Mouse (Mus musculus): ENCODE measurements at regions not wholly inside any gene's neighbourhood (a gene's known extent, or its start where the extent isn't known, plus 50 kb on each side); places are given as distances from the start of the nearest gene placed in this dataset.

GRCm38 (mm10) chr15:69165482-69165801 lies 2664.7 kb upstream of the Lrrc6 start:
- DNase-seq (ENCODE audit: low read depth, low spot score) = no peak

DNA sequence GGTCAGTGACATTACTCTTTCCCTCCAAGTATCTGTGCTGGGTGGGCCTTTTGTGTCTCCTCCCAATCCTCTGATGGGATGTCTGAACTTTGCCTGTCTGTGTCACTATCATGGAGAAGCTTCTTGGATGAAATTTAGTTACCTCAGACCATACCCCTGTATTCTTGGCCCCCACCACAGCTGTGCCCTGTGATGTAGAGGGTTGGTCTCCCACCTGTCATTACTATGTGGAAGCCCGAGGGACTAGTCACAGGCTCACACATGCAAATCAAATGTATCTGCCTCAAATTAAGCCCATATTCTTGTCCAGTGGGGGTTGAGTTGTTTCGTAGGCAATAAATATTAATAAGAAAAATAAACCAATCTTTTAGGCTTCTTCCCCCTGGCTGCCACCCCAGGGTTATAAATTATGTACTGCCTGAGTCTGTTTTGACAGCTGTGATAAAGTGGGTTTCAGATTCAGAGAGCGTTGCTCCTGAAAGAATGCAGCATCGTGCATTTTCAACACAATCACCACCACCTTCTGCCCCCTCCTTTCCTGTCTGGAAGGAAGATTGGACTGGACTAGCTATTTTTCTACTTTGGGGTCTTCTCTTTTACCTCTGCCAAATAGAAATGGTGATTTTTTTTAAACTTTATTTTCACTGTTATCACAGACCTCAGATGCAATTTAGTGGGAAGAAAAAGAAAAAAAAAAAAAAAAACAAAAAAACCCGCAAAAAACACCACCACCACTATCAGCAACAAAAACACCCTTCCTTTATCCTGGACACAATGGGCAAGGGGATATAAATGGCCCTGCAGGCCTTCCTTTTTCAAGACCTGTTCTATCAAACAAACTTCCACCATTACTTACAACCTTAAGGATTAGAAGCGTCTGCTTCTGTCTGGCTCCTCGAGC lies 2664.1 kb upstream of the Lrrc6 start:
- peak; percentile 16 for DNase-seq (ENCODE audit: low read depth, low spot score)

- no peak for DNase-seq (ENCODE audit: low read depth, low spot score)
Observed at GRCm38 (mm10) chr15:69161036-69161435, 2660.3 kb upstream of the Lrrc6 start.

DNA sequence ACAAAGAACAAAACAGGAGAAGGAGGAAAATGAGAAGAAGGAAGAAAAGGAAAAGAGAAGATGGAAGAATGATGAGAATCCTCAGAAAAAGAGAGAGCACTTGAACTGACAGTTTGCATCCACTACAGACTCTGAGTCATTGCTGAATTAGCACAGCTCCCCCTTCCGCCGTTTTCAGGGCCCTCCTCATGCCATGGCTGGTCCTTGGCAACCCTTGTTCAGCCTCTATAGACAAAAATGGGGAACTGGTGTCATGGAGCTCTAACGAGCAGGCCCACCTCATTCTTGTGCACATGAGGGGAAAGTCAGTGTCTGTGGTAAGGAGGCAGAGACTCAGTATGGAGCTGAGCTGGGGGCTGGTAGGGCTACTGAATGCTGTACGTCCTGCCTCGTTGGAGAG lies 2657.4 kb upstream of the Lrrc6 start:
- no peak for DNase-seq (ENCODE audit: low read depth, low spot score)

Measured in embryo, embryonic 11.5 days (tissue).